Mouse (Mus musculus) stomach, embryonic 16.5 days (tissue): ENCODE results near the gene Pih1d1. TPM values are rescaled to one million over a fixed set of nuclear protein-coding genes. Genes with fewer than 3 reads are reported as not detected.

Source experiments
- ATAC-seq: fragments of 200-750 bp; cut with Nextera tagmentation; 2 replicates; pipeline ENCODE4 v1.8.0; 2017; ENCODE audit warnings: moderate number of reproducible peaks, moderate TSS enrichment; ENCODE audit not compliant: insufficient read depth, low FRiP score
- H3K27ac ChIP-seq: fragments of 300-500 bp; sonication (generic); 2 replicates; pipeline ENCODE4 v1.5.1; 2014; ENCODE audit warnings: low read length
- H3K27me3 ChIP-seq: fragments of 300-500 bp; sonication (generic); 2 replicates; pipeline ENCODE4 v1.6.1; 2014; ENCODE audit warnings: low read length, control low read depth, mixed read lengths; ENCODE audit not compliant: control insufficient read depth, insufficient read depth
- H3K36me3 ChIP-seq: fragments of 300-500 bp; sonication (generic); 2 replicates; pipeline ENCODE4 v1.6.1; 2014; ENCODE audit warnings: low read length; ENCODE audit not compliant: control insufficient read depth, insufficient read depth
- H3K4me1 ChIP-seq: fragments of 300-500 bp; sonication (generic); 2 replicates; pipeline ENCODE4 v1.6.1; 2014; ENCODE audit warnings: low read length, control low read depth, mixed read lengths; ENCODE audit not compliant: control insufficient read depth, insufficient read depth
- H3K4me2 ChIP-seq: fragments of 300-500 bp; sonication (generic); 2 replicates; pipeline ENCODE4 v1.6.1; 2014; ENCODE audit warnings: low read depth, low read length, mixed read lengths
- H3K4me3 ChIP-seq: fragments of 300-500 bp; sonication (generic); replicated peaks from 2 replicates; pipeline ENCODE4 v1.5.1; 2014; ENCODE audit warnings: mild to moderate bottlenecking, low read length
- H3K9ac ChIP-seq: fragments of 300-500 bp; sonication (generic); 2 replicates; pipeline ENCODE4 v1.6.1; 2014; ENCODE audit warnings: low read length
- H3K9me3 ChIP-seq: fragments of 300-500 bp; sonication (generic); replicated peaks from 2 replicates; pipeline ENCODE4 v1.6.1; 2016; ENCODE audit warnings: low read length, control low read depth; ENCODE audit not compliant: control insufficient read depth
- WGBS: fragments of 180-500 bp; shearing (Covaris S2); extraction: QIAGEN DNeasy Blood & Tissue Kit; methylation state at CpG from one replicate; pipeline ENCODE4 v1.1.7; 2014; 5-methylcytosine and 5-hydroxymethylcytosine counted together
- polyA plus RNA-seq: library from polyadenylated mRNA; unstranded; fragments of >200 nt; fragmentation: Nextera tagmentation; extraction: Ambion mirVana; gene quantifications from 2 replicates; pipeline ENCODE4 v1.2.1, GENCODE M21; 2015

The Pih1d1 gene
- polyA plus RNA-seq, 1 experiment from 2014 or later, result 81.9 TPM

DNA sequence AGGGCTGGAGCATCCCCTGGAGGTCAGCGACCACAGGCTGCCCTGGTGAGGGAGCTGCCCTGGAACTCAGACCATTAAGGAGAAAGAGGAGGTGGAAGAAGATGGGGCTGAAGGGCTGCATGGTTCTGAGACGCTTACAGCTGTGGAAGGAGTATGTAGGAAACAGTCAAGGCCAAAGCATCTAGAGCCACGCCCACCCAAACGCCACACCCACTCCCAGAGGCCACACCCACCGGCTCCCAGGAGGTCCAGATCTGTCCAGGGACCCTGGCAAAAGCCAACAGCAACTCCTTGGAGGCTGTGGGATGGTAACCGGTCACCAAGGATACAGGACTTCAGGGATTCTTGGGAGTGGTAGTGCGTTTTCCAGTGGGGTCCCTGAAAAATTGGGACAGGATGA lies 24.4 kb downstream of the Pih1d1 start:
- H3K4me2 ChIP-seq, result no peak overlapping the region
- no peak overlapping the region for H3K27ac ChIP-seq
- ATAC-seq, result no peak
- no peak overlapping the region for H3K9ac ChIP-seq
- 20% methylated on average over 7 of the region's 7 CpGs for WGBS
- H3K4me3 ChIP-seq, result no peak overlapping the region
- peaks cover 92% of the 10 kb centered on the region for H3K27me3 ChIP-seq
- peaks cover 10% of the 10 kb centered on the region; the same call in 1 of the 2 replicates for H3K4me1 ChIP-seq
- H3K36me3 ChIP-seq, result no peaks in the 10 kb centered on the region
- no peaks in the 10 kb centered on the region for H3K9me3 ChIP-seq

GRCm38 (mm10) chr7:45179469-45179868 lies 25.4 kb downstream of the Pih1d1 start, which contains the start of gene Gfy:
Gene Gfy, minus strand, starts transcription at chr7:45179569.
- Histone ChIP-seq H3K9me3 (no peaks in the 10 kb centered on the region), H3K27me3 (peaks cover 91% of the 10 kb centered on the region), H3K9ac (no peak within 1 kb of the TSS), H3K27ac (no peak within 1 kb of the TSS), H3K4me2 (no peak within 1 kb of the TSS), H3K4me3 (no peak within 1 kb of the TSS), H3K36me3 (no peaks in the 10 kb centered on the region), H3K4me1 (peaks cover 10% of the 10 kb centered on the region; the same call in 1 of the 2 replicates)
- ATAC-seq, result no peak
- 20% methylated on average over 7 of the region's 7 CpGs for WGBS

GRCm38 (mm10) chr7:45180896-45181477 lies 26.9 kb downstream of the Pih1d1 start, which contains the start of gene Pth2:
Gene Pth2, plus strand, starts transcription at chr7:45180995.
- Histone ChIP-seq H3K9me3 (no peaks in the 10 kb centered on the region), H3K36me3 (no peaks in the 10 kb centered on the region), H3K4me3 (0 out of 2 replicates have a peak within 1 kb of the TSS, but pooled peaks have one; percentile 9), H3K4me2 (no peak within 1 kb of the TSS), H3K27me3 (peaks cover 87% of the 10 kb centered on the region), H3K27ac (no peak within 1 kb of the TSS), H3K9ac (no peak within 1 kb of the TSS), H3K4me1 (peaks cover 4% of the 10 kb centered on the region; the same call in 1 of the 2 replicates)
- 20% methylated on average over 20 of the region's 20 CpGs for WGBS
- ATAC-seq, result no peak

GRCm38 (mm10) chr7:45181540-45181939 lies 27.4 kb downstream of the Pih1d1 start:
- Histone ChIP-seq H3K27me3 (peaks cover 83% of the 10 kb centered on the region), H3K4me1 (no peaks in the 10 kb centered on the region), H3K27ac (no peak overlapping the region), H3K9ac (no peak overlapping the region), H3K9me3 (no peaks in the 10 kb centered on the region), H3K4me3 (0 out of 2 replicates have a peak overlapping the region, but pooled peaks have one; percentile 9), H3K36me3 (no peaks in the 10 kb centered on the region), H3K4me2 (no peak overlapping the region)
- ATAC-seq, result no peak
- WGBS, result 6% methylated on average over 29 of the region's 35 CpGs

DNA sequence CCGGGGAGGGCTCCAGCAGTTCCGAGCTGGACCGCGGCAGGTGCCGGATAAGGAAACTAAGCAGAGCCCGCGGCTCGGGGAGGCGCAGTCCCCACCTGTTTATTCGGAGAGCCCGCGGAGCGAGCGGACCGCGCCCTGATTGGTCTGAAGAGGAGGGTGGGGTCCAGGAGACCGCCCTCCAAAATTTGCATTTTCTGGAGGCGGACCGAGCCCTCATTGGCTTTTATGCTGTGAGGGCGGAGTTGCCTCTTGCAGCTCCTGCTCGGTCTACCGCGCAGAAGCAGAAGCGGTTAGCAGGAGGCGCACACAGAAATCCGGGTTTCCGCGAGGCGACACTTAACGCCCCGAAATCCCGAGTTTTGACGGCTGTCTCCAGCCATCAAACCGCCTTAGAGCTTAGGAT lies 28.1 kb downstream of the Pih1d1 start:
- WGBS, result under 1% methylated on average over 34 of the region's 34 CpGs
- Histone ChIP-seq H3K27me3 (peaks cover 81% of the 10 kb centered on the region), H3K4me1 (no peaks in the 10 kb centered on the region), H3K9me3 (no peaks in the 10 kb centered on the region), H3K9ac (peak overlapping the region; percentile 61), H3K4me2 (peak overlapping the region; percentile 55), H3K27ac (no peak overlapping the region), H3K4me3 (peak overlapping the region; percentile 38), H3K36me3 (no peaks in the 10 kb centered on the region)
- ATAC-seq, result peak; percentile 92

DNA sequence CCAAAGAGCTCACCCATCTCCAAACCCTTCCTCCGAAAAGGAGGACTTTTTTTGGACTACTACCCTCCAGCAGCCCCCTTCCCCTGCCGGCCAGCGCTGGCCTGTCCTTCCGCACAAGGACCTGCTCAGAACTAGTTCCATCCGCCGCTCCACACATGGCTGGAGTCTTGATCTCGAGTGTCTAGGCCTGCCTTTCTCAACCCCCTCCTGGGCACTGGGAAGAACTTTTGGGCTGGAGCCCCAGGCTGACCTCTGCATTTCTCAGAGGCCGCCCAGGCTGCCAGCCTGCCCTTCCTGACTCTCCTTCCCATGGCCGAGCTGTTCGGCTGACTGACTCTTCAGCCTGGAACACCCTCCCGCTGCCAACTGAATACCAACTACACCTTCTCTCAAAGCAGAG lies 28.5 kb downstream of the Pih1d1 start:
- H3K36me3 ChIP-seq, result no peaks in the 10 kb centered on the region
- no peak overlapping the region for H3K27ac ChIP-seq
- WGBS, result 13% methylated on average over 11 of the region's 11 CpGs
- H3K4me1 ChIP-seq, result no peaks in the 10 kb centered on the region
- H3K9ac ChIP-seq, result peak overlapping the region; percentile 61
- ATAC-seq, result peak; percentile 14; the same call in 1 of the 2 replicates
- H3K4me3 ChIP-seq, result peak overlapping the region; percentile 38
- H3K4me2 ChIP-seq, result peak overlapping the region; percentile 55
- H3K27me3 ChIP-seq, result peaks cover 77% of the 10 kb centered on the region
- no peaks in the 10 kb centered on the region for H3K9me3 ChIP-seq

DNA sequence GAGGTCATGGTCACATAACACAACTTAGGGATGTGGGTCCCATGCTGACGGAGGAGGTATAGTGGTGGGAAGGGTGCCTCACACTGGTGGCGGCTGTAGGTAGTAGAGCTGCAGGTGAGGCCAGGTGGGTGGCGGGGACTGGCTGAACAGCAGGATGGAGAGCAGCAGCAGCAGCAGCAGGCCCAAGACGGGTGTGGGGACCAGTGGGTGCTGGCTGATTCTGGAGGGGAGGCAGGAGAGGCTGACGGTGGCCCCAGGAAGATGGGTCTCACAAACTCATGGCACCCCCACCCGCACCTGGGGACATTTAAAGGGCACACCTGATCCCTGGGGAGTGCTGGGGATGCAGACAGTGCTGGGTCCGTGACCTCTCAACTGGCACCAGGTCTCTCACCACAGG lies 29.6 kb downstream of the Pih1d1 start:
- Histone ChIP-seq H3K27ac (no peak overlapping the region), H3K4me3 (no peak overlapping the region), H3K4me2 (no peak overlapping the region), H3K9me3 (no peaks in the 10 kb centered on the region), H3K27me3 (peaks cover 69% of the 10 kb centered on the region), H3K4me1 (no peaks in the 10 kb centered on the region), H3K36me3 (no peaks in the 10 kb centered on the region), H3K9ac (no peak overlapping the region)
- WGBS, result 63% methylated on average over 7 of the region's 7 CpGs
- no peak for ATAC-seq

GRCm38 (mm10) chr7:45185921-45186320 lies 31.8 kb downstream of the Pih1d1 start:
- WGBS, result 64% methylated on average over 7 of the region's 7 CpGs
- no peaks in the 10 kb centered on the region for H3K9me3 ChIP-seq
- no peak overlapping the region for H3K27ac ChIP-seq
- no peaks in the 10 kb centered on the region for H3K36me3 ChIP-seq
- no peak overlapping the region for H3K4me3 ChIP-seq
- H3K27me3 ChIP-seq, result peaks cover 53% of the 10 kb centered on the region
- no peaks in the 10 kb centered on the region for H3K4me1 ChIP-seq
- H3K4me2 ChIP-seq, result no peak overlapping the region
- H3K9ac ChIP-seq, result no peak overlapping the region
- no peak for ATAC-seq

GRCm38 (mm10) chr7:45189600-45189999 lies 35.5 kb downstream of the Pih1d1 start:
- Histone ChIP-seq H3K36me3 (no peaks in the 10 kb centered on the region), H3K4me2 (no peak overlapping the region), H3K4me1 (no peaks in the 10 kb centered on the region; the same call in 1 of the 2 replicates), H3K27ac (no peak overlapping the region), H3K4me3 (no peak overlapping the region), H3K9me3 (no peaks in the 10 kb centered on the region), H3K27me3 (peaks cover 24% of the 10 kb centered on the region; the same call in 1 of the 2 replicates), H3K9ac (no peak overlapping the region)
- ATAC-seq, result no peak
- 58% methylated on average over 16 of the region's 16 CpGs for WGBS
